Mouse (Mus musculus): ENCODE results near the gene Scn10a. TPM values are rescaled to one million over a fixed set of nuclear protein-coding genes. Genes with fewer than 3 reads are reported as not detected.

Gene Scn10a
- total RNA-seq, 2 experiments from 2014 or later = not detected

- DNase-seq (ENCODE audit: low spot score in 2 of 2) = no peak
Observed at GRCm38 (mm10) chr9:119641985-119642384, 77.1 kb downstream of the Scn10a start.

GRCm38 (mm10) chr9:119634216-119634843 lies 84.8 kb downstream of the Scn10a start:
- DNase-seq (ENCODE audit: low spot score in 2 of 2) = no peak

GRCm38 (mm10) chr9:119633475-119633874 lies 85.6 kb downstream of the Scn10a start:
- DNase-seq (ENCODE audit: low spot score in 2 of 2) = no peak

GRCm38 (mm10) chr9:119632801-119633200 lies 86.3 kb downstream of the Scn10a start:
- no peak for DNase-seq (ENCODE audit: low spot score in 2 of 2)

- peak; percentile 28 to 38 for DNase-seq (ENCODE audit: low spot score in 2 of 2)
Observed at GRCm38 (mm10) chr9:119631899-119632533, 87.1 kb downstream of the Scn10a start.

GRCm38 (mm10) chr9:119631393-119631898 lies 87.7 kb downstream of the Scn10a start:
- DNase-seq (ENCODE audit: low spot score in 2 of 2) = no peak

GRCm38 (mm10) chr9:119628690-119629268 lies 90.3 kb downstream of the Scn10a start:
- DNase-seq (ENCODE audit: low spot score in 2 of 2) = no peak

GRCm38 (mm10) chr9:119627227-119627626 lies 91.9 kb downstream of the Scn10a start:
- DNase-seq (ENCODE audit: low spot score in 2 of 2) = no peak

GRCm38 (mm10) chr9:119624151-119624550 lies 95.0 kb downstream of the Scn10a start:
- no peak for DNase-seq (ENCODE audit: low spot score in 2 of 2)

- no peak for DNase-seq (ENCODE audit: low spot score in 2 of 2)
Observed at GRCm38 (mm10) chr9:119614798-119615197, 104.3 kb downstream of the Scn10a start.

- no peak for DNase-seq (ENCODE audit: low spot score in 2 of 2)
Observed at GRCm38 (mm10) chr9:119610563-119611166, 108.5 kb downstream of the Scn10a start.

- no peak for DNase-seq (ENCODE audit: low spot score in 2 of 2)
Observed at GRCm38 (mm10) chr9:119606906-119607305, 112.2 kb downstream of the Scn10a start.

GRCm38 (mm10) chr9:119604607-119605006 lies 114.5 kb downstream of the Scn10a start:
- no peak for DNase-seq (ENCODE audit: low spot score in 2 of 2)

- DNase-seq (ENCODE audit: low spot score in 2 of 2) = no peak
Observed at GRCm38 (mm10) chr9:119598501-119598900, 120.6 kb downstream of the Scn10a start.

GRCm38 (mm10) chr9:119597332-119597731 lies 121.8 kb downstream of the Scn10a start:
- no peak for DNase-seq (ENCODE audit: low spot score in 2 of 2)

- DNase-seq (ENCODE audit: low spot score in 2 of 2) = no peak
Observed at GRCm38 (mm10) chr9:119589592-119589991, 129.5 kb downstream of the Scn10a start.

- DNase-seq (ENCODE audit: low spot score in 2 of 2) = no peak
Observed at GRCm38 (mm10) chr9:119588763-119589449, 130.2 kb downstream of the Scn10a start.

- peak; percentile 72 to 75 for DNase-seq (ENCODE audit: low spot score in 2 of 2)
Observed at GRCm38 (mm10) chr9:119580668-119581067, 138.5 kb downstream of the Scn10a start.

- DNase-seq (ENCODE audit: low spot score in 2 of 2) = no peak
Observed at GRCm38 (mm10) chr9:119580187-119580586, 138.9 kb downstream of the Scn10a start.

- DNase-seq (ENCODE audit: low spot score in 2 of 2) = peak; percentile 24 to 29
Observed at GRCm38 (mm10) chr9:119578636-119579438, 140.3 kb downstream of the Scn10a start, which contains the start of gene Scn5a. Scn5a (minus strand) TSS chr9:119579016.
